Mouse (Mus musculus) adipose tissue, adult 10 weeks (tissue): Measurements from ENCODE around the gene Gm8356. TPM values are rescaled to one million over a fixed set of nuclear protein-coding genes. Genes with fewer than 3 reads are reported as not detected.

Experiments
- polyA plus RNA-seq: library from polyadenylated mRNA; stranded (reverse); fragments of 350-450 nt; fragmentation: Illumina TruSeq; extraction: RNeasy Lipid Tissue Mini Kit (QIAGEN cat#74804); gene quantifications from one replicate; pipeline ENCODE4 v1.2.3, GENCODE M21; 2014; ENCODE audit warnings: low read depth, low replicate concordance

The Gm8356 gene
- not detected for polyA plus RNA-seq

DNA sequence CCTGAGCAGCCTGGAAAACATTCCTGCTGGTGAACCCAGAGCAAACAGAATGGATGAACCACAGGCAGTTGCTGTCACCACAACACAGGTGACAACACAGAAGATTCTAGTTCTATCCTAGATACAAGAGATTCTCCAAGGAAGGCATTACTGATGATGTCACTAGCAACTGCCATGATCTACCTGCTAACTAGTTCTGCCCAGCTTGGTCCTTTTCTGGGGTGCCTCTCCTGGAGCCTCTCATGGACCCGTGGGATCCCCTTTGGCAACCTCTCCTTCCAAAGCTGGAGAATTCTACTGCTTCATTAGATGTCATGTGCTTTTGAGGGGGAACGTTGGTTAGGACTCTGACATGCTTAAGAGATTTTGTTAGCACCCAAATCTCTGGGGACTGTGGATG lies at the start of gene Gm8356:
Gm8356 (minus strand) TSS at position 101 of the 400 bp plus-strand sequence.

Other genes starting within 250 kb of the Gm8356 start
- 2.8 TPM for gene Gm21103, start 232.4 kb downstream of the Gm8356 start, polyA plus RNA-seq
- not detected for gene Gm3618, start 193.6 kb downstream of the Gm8356 start, polyA plus RNA-seq
- not detected for gene Gm16440, start 147.0 kb downstream of the Gm8356 start, polyA plus RNA-seq
- 0.21 TPM for gene Gm3591, start 124.8 kb downstream of the Gm8356 start, polyA plus RNA-seq
- gene Gm3594, start 92.7 kb downstream of the Gm8356 start, polyA plus RNA-seq, result not detected
- not detected for gene Gm3629, start 53.3 kb upstream of the Gm8356 start, polyA plus RNA-seq
- not detected for gene Gm3460, start 85.1 kb upstream of the Gm8356 start, polyA plus RNA-seq
- not detected for gene Gm10251, start 146.9 kb upstream of the Gm8356 start, polyA plus RNA-seq
- gene Gm8050, start 183.0 kb upstream of the Gm8356 start, polyA plus RNA-seq, result not detected
- 0.89 TPM for gene Gm3636, start 205.0 kb upstream of the Gm8356 start, polyA plus RNA-seq
- gene Gm8362, start 237.1 kb upstream of the Gm8356 start, polyA plus RNA-seq, result 0.35 TPM